Mouse (Mus musculus) lung, adult 18-20 months (tissue): ENCODE results near the gene Psmb5.

Experiments used
- DNase-seq, 2 experiments: peaks; one replicate each; pipeline ENCODE4 v3.0.0; 2022; ENCODE audit warnings: mixed read lengths in 2 of 2

Gene Psmb5

DNA sequence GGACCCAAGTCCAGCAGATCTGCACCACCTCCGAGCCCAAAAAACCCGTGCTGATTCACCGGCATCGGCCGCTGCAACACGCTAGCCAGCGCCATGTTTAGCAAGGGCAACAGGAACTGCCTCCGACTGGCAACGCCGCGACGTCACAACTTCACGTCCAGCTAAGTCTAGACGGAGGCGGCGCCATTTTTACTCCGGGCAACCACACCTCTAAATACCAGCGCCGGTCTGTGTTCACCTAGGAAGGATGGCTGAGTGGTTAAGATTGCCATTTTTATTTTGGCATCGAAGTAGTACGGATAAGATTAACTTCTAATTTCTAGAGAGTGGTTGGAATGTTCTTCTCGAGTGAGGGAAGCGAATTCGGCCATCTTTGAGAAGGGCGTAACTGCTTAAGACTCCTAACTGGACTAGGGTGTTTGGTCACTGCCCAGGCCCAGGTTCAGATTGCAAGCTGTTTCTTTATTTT lies at the start of gene Psmb5:
Gene Psmb5, minus strand, starts transcription at position 126 of the 469 bp plus-strand sequence.
- DNase-seq = peak; percentile 87 to 90

DNA sequence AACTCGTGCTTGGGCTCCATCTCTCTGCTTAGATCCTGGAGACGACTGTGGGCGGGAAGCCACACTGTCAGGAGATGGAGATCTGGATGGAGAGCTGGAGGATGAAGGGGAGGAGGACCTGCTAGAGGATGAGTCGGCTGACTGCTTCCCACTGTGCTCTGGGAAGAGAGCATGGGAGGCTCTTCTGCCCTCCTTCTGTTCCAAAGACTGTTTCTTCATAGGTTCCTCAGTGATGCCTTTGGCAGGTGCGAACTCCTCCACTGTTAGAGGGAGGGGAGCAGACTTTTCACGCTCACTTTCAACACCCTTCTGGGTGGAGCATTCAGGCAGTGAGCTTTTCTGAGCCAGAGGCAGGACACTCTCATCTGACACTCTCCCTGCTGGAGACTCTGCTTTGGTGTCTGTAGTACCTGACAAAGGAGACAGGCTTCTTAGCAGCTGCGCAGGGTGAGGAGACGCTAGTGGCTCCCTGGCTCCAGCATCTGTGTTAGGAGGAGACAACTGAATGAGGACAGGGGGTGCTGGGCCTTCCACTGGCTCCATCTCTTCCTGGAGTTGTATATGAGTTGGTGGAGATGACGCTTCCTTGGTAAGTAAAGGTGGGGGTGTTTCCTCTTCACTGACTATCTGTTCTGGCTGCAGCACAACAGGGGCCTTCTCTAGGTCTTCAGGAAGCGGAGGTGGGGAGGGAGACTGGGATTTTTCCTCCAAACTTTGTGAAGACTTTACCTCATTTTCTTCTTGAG lies 46.8 kb upstream of the Psmb5 start:
- DNase-seq = no peak

DNA sequence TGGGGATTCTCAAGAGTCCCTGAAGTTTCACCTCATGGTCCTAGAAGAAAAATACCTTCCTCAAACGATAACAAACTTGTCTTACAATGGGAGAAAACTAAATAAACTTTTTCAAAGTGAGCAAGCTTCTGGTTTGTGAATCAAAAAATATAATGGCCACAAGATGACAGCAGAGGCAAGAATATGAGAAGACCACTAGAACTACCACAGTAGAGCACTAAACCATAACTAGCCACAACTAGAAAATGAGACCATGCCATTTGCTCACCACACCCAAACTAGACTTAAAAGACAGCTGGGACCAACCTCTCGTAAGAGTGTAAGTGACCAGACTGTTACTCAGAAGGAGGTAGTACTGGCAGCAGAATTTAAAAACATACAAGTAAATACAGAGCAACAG lies 42.2 kb upstream of the Psmb5 start:
- DNase-seq = no peak

DNA sequence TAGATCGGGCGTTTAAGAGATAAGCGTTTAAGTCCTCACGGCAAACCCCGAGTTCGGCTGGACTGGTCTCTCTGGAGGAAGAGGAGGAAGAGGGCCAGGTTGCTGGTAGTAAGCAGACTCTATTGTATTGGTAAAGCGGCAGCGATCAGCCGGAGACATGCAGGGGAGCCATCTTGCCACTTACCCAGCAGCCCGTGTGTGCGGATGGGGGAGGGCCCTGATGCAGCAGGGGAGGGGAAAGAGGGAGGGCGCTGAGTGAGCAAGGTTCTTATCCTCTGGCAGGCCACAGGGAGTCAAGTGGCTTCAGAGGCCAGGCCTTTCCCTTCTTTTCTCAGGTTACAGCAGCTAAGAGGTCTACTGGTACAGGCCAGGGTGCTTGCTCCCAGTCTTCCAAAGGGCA lies 35.7 kb upstream of the Psmb5 start:
- peak; percentile 91 to 93 for DNase-seq

DNA sequence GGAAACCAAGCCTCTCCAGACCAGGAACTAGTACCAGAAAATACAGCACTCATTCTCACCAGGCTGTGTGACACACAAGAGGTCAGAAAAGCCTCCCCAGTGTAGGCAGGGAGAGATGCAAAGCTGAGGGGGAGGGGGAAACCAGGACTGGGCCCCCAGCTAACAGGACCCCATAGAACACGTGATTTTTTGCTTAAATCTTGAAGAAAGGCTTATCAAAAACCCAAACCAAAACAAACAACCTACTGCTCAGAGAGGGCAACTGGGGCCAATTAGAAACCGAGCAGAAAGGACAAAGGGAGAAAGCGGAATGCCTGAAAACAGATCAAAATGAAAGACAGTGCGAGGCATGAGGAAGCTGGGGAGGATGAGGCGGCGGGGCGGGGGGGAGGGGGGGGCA lies 35.0 kb upstream of the Psmb5 start:
- DNase-seq = no peak

DNA sequence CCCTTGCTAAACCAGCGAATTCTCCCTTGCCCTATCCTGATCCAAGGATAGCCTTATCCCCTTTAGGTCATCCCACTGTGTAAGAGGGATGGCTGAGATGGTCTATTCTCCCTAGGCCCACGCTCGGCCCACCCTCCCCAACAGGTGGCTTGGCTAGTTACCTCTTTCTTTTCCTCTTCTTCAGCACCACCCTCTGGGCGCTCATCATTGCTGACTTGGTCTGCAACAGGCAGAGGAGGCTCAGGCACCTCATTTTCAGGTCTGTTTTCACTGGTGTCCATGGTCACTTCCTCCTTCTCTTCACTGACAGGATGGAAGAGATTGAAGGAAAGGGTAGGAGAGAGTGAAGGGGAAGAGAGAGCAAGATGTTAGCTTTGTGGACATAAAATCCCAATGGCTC lies 33.7 kb upstream of the Psmb5 start:
- DNase-seq = no peak

DNA sequence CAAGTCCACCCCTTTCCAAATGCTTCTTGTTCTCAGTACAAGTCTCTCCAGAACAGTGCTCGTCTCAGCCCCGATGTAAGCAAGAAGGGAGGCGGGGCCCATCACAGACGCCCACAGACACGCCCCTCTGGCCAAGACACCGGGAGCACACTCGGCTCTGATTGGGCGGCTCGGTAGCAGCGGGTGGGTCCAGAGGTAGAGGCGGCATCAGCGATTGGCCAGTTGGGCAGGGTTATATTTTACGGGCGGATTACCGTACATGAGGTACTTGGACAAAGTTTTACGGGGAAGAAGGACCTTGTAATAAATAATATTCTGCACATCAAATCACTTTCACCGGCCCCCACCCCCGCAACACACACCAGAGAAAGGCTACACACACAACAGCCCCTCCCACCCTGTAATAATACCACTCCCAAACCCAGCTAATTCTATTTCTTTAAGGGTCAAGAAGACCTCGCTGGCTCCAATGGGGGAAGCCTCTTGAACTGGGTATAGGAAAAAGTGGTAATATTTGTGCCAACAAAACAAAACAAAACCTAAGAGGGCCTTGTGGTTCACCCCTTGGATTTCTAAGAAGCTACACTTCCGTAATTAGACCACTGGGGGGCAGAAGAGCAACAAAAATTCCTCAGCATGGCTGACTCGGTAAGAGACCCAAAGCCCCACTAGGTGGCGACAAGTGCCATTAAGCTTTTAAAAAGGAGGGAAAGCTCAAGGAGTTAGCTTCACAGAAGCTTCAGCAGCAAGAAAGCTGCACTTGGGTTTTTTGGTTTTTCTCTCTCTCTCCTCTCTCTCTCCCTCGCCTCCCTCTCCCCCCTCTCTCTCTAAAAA lies 33.0 kb upstream of the Psmb5 start:
- peak; percentile 77 to 88 for DNase-seq

DNA sequence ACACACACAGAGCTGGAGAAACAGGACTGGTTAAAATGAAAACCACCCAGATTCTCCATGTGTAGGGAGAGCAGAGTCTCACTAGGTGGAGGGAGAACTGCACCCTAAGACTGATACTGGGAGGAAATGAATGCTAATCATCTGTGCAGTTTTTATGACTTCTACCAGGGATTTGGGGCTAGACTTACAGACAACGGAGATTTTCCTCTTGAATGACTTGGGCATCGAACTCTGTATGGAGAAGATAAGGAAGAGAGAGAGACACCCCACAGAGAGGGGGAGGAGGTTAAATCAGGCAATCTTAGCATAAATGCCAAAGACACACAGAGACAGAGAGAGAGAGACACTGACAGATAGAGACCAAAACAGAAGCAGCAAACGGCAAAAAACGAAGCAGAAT lies 30.1 kb upstream of the Psmb5 start:
- DNase-seq = no peak

DNA sequence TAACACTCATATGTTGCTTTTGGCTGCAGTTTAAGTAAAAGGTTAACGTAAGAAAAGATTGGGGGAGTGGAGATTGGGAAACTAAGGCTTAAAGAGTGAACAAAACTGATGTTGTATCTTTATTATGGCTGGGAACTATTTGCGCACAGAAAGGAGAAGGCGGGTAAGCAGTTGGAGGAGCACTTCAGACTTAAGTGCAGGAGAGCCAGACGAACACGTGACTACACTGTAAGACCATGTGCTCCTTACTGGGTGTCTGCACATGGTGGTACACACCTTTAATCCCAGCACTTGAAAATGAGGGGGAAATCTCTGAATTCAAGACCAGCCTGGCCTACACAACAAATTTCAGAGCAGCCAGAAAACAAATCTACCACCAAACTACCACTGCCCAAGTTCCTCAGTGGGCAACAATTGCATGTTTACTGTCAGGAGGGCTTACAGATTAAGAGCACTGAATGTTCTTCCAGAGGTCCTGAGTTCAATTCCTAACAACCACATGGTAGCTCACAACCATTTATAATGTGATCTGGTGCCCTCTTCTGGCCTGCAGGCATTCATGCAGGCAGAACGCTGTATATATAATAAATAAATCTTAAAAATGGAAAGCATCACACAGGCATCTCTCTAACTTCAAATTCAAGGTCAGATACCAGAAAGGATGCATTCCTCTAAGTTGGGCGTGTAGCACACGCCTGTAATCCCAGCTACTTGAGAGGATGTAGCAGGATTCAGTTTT lies 29.2 kb upstream of the Psmb5 start:
- DNase-seq = peak; percentile 54 to 65

DNA sequence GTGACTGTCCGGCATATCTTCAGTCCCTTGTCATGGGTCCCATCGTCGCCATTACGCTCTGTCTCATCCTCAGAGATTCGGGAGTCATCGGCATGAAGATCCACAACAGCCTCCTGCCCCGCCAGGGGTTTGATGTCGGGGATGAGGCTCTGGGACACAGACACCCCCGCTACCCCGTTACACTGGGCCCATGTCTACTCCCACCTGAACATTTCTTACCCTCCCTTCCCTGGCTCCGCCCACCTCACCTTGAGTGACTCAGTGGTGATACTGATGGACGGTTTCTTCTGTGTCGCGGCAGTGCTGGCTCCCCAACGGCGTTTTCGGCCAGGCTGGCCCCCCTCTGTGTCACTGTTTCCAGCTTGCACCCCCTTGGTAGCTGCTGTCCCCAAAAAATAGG lies 28.6 kb upstream of the Psmb5 start:
- no peak for DNase-seq

DNA sequence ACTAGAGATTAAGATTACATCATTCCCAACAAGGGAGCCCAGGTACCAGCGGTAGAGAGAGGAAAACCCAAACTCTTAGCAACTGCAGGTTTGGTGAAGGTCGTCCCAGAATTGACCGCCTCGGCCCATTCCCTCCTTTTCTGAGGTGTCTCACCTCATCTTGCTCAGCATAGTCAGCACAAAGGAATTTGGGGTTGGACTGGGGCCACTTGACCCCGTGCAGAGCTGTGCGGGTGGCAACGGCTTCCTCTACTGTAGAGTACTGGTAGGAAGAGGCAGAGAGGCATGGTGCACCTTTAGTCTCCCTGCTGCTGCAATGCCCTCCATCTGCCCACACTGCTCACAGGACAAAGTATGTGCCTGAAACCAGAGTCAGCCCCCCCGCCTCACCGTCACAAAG lies 26.5 kb upstream of the Psmb5 start:
- no peak for DNase-seq

DNA sequence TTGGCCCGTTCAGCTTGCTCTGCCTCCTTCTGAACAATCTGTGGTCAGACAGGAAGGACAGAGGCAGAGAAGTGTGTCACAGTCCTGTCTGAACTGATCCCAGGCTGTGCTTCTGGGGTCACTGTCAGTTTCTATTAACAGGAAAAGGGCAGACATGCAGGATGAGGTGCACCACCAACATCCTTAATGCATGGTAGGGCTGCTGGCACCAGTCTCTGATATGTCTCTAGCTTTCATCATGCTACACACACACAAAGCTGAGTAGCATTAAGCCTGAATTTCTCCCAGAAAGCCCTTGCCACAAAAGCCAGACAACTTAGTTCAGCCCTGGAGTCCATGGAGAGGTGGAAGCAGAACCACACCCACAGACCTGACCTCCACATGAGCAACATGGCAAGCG lies 25.2 kb upstream of the Psmb5 start:
- no peak for DNase-seq

DNA sequence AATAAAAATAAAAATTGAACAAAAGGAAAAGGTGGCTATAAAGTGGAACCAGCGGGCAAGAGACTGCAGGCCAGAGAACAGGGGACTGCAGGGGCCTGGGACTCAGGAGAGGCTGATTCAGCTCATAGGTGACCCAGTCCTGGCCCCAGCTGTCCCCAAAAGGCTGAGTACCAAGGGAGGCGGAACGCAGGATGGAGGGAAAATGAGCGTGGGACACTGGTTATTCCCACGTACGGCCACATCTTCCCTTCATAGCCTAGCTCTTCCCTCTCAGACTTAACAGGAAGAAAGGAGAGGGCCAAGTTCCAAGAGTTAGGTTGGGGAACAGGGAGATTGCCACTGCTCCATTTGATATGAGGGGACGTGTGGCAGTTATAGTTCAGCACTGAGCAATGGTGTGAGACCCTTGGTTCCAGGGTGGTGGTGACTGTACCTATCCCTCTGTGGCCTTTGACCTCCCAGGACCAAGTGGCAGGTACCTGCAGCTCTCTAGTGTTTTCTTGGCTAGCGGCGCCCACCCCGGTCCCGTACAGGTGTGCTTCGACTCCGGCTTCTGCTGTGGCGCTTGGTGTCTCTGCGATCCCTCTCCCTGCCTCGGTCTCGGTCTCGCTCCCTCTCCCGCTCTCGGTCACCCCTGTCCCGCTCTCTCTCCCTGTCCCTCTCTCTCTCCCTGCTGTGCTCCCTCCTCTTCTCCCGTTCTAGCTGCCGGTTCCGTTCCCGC lies 24.6 kb upstream of the Psmb5 start:
- DNase-seq = no peak

DNA sequence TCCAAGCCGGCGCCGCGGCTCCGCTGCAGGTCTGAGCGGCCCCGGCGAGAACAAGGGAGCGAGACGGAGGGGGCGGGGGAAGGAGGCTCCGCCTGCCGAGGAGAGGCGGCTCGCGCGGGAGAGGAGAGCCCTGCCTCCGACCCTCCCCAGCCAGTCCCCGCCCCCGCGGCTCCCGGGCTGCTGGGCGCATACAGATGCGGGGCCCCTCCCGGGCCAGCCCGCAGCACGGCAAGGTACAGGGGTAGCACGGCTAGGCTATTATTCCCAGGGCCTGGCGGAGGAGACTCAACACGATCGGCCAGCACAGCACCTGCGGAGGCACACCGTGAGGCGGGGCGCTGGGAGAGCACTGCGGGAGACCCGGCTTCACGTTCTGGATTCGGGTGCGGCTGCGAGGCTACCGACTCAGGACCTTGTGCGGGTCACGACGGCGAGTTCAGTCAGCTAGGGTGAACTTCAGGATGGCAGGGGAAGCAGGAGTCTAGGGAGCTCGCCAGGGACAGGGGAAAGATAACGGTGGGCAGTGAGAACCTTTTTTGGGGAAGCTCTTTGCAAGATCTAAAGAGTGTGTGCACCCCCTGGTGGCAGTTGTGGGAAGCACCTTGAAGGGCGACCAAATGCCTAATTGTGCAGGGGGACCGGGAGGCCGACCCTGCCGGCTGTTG lies 23.6 kb upstream of the Psmb5 start, which contains the start of gene Cdh24:
Gene Cdh24, minus strand, starts transcription at position 60 of the 665 bp plus-strand sequence.
- peak; percentile 90 to 93 for DNase-seq

DNA sequence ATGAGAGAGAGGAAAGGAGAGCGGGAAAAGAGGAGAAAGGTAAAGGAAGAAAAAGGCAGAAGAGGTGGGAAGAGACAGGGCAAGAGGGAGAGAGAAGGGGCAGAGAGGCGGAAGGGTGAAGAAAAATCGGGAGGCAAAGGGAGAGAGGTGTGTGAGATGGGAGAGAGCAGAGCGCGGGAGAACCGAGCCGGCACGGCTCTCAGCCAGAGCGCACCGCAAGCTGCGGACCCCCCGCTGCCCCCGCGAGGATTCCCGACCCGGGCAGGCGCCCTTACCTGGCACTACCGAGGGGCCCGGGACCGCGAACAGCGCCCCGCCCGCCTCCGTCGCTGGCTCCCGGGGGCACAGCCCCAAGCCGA lies 23.1 kb upstream of the Psmb5 start, which contains the start of gene Gm17606:
Gene Gm17606, plus strand, starts transcription at position 7 of the 359 bp plus-strand sequence.
- DNase-seq = no peak

DNA sequence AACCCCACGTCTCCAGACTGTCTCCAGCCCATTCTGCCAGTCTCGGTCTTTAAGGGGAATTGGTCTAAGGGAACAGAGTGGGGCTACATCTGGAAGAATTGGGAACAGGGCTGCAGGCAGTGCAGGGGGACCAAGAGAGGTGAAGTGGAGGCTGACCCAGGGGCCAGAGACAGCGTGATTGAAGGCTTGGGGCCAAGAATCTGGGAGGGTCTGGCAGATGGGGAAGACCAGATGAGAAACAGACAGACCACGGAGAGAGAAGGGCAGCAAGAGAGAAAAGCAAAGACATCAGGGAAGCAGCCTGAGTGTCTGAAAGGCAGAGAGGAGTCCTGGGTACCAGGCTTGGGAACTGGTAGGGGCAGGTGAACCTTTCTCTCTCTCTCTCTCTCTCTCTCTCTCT lies 22.3 kb upstream of the Psmb5 start:
- DNase-seq = no peak

DNA sequence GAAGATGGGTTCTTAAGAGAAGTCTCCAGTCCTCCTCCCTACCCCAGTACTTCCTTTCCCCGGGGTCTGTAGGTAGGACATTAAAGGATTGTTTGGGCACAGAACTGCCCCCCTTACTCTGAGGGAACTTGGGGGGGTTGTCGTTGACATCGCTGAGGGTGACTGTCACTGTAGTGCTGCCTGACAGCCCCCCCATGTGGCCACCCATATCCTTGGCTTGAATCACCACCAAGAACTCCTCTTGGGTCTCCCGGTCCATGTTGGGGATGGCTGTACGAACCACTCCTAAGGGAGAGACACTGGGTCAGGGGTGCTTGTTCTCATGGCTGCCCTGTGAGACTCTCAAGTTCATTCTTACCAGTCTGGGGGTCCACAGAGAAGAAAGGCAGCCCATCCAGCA lies 20.4 kb upstream of the Psmb5 start:
- DNase-seq = no peak

DNA sequence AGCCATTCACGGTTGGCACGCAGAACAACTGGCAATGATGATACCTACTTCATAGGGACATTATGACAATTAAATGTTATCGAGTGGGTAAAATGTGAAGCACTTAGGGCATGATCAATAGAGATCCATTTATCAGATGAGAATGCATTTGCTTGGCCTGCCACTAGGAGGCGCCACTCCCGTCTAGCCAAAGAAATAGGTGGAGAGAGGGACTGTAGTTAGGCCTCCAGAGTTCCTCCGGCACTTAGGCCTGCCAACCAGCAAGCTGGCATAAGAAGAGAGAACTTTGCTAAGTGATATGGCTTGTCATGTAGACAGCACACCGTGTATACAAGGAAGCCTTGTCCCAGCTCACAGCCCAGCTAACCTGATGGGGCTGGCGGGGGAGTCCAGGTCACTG lies 19.1 kb upstream of the Psmb5 start:
- peak in 1 of 2 experiments; percentile 45 for DNase-seq

DNA sequence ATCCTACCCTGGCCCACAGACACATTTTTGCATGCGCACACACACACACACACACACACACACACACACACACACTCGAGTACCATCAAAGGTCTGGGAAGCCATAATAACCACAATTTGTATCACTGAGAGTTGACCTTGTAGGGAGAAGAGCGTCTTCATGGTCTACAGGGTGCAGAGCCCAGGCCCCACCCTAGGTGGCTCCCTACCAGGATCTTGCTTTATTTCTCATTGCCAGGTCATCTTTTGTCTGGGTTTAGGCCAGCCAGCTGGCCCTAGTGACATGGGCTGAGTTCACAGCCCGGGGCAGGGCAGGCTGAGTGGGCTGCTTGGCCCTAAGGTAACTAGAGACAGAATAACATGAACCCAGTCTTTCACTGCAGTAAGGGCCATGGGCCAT lies 16.4 kb upstream of the Psmb5 start:
- no peak for DNase-seq

DNA sequence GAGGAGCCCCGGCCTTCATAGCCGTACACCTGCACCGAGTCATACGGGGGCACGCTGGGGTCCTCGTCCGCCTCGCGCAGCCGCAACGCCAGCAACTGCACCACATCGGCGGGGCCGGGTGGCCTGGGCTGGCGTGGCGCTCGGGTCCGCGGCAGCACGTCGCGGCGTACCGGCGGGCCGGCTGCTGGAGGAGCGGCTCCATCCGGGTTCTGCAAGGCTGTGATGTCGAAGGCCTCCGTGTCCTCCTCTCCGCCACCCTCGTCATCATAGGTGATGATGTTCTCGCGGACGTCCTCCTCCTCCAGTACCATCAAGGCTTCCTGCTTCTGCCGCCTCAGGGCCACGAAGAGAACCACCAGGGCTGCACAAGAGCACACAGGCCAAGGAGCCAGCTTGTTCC lies 14.4 kb upstream of the Psmb5 start:
- DNase-seq = no peak

DNA sequence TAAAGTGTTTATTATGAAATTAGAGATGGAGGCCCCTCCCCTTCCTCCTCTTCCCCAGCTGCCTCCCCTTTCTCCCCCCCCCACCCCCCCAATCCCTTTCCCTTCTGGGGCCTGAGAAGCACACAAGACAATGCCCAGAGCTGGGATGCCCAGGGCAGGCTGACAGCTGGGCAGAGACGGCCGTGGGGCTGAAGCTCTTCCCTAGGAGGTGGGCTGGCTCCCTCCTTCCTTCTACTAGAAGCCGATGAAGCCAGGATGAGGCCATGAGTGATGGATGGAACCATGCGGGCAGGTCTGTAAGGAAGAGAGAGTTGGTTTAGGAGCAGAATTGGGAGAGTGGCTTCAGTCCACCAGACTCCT lies 13.4 kb upstream of the Psmb5 start:
- DNase-seq = no peak

DNA sequence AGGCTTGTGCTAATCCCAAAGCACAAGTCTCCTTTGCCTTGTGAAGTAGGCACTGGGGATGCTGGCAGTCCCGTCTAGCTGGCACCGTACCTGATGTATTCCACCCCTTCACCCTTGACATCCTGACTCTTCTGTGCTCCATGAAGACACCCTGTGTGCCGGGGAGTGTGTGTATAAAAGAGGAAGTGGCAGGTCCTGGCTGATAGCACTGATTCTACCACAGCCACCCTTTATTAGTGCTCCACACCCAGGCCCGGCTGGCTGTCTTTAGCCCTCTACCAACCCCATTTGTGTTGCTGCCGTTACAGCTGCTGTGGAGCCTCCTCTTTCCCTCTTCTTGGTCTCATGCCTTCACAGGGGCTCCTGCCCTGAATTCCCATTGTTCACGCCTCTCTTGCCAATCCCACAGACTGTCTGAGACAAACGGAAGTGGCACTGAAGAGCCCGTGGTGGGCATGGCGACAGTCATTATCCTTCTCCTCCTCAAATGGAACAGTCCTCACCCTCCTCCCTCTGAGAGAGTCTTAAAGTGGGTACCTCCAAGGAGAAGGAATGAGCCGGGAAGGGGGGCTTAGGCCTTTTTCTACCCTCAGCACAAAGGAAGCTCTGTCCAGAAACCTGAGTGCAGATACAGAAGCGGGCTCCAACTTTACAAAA lies 12.9 kb upstream of the Psmb5 start:
- DNase-seq = no peak
